27 mouse cellular contexts compared by ENCODE assay signal in genomic region chr3:85749348-85749747, GRCm38 (mm10).
DNase-seq lines count a peak whose midpoint lies in the region; ATAC-seq lines count a peak whose summit lies in the region.
"Had no signal": no experiment of that assay in that cellular context is flagged by ENCODE, and none has a peak within 500 bp of the region (broad histone marks: within the 10 kb centered on the region; RNA-seq: fewer than 3 reads in every experiment).

No protein-coding gene starts in this region.

- H3K4me3 ChIP-seq in kidney, embryonic 16.5 days (ENCODE audit: low read length), result no peak overlapping the region
- no peak overlapping the region for H3K4me3 ChIP-seq in intestine, embryonic 16.5 days (ENCODE audit: low read length)
- H3K4me3 ChIP-seq: embryonic facial prominence, embryonic 10.5 days; embryonic facial prominence, embryonic 12.5 days; forebrain, embryonic 13.5 days; forebrain, embryonic 15.5 days had no signal

- no peaks in the 10 kb centered on the region for H3K36me3 ChIP-seq in kidney, embryonic 16.5 days (ENCODE audit: insufficient read depth, low read length)
- H3K36me3 ChIP-seq in intestine, embryonic 16.5 days (ENCODE audit: control insufficient read depth, insufficient read depth, low read length), result no peaks in the 10 kb centered on the region
- H3K36me3 ChIP-seq: embryonic facial prominence, embryonic 10.5 days; embryonic facial prominence, embryonic 12.5 days; forebrain, embryonic 15.5 days; G1E had no signal

- no peak overlapping the region for H3K4me2 ChIP-seq in kidney, embryonic 16.5 days (replicated peaks; ENCODE audit: low read depth, low read length)
- no peak overlapping the region for H3K4me2 ChIP-seq in intestine, embryonic 16.5 days (ENCODE audit: low read depth, low read length)
- H3K4me2 ChIP-seq: embryonic facial prominence, embryonic 12.5 days; forebrain, embryonic 13.5 days; forebrain, embryonic 15.5 days had no signal

- no peaks in the 10 kb centered on the region for H3K9me3 ChIP-seq in kidney, embryonic 16.5 days (ENCODE audit: low read length)
- no peaks in the 10 kb centered on the region for H3K9me3 ChIP-seq in intestine, embryonic 16.5 days (ENCODE audit: control insufficient read depth, low read length)
- H3K9me3 ChIP-seq: embryonic facial prominence, embryonic 10.5 days; embryonic facial prominence, embryonic 12.5 days; forebrain, embryonic 13.5 days; forebrain, embryonic 15.5 days; G1E had no signal

- H3K9ac ChIP-seq in kidney, embryonic 16.5 days (replicated peaks; ENCODE audit: low read length), result no peak overlapping the region
- no peak overlapping the region for H3K9ac ChIP-seq in intestine, embryonic 16.5 days (ENCODE audit: low read depth, low read length)
- H3K9ac ChIP-seq: embryonic facial prominence, embryonic 12.5 days; forebrain, embryonic 13.5 days; forebrain, embryonic 15.5 days; forebrain, postnatal 0 days had no signal

- WGBS in kidney, embryonic 16.5 days, result 50% methylated on average over 4 of the region's 4 CpGs
- 50% methylated on average over 4 of the region's 4 CpGs for WGBS in intestine, embryonic 16.5 days

- no peak overlapping the region for H3K27ac ChIP-seq in kidney, embryonic 16.5 days (ENCODE audit: low read length)
- H3K27ac ChIP-seq in intestine, embryonic 16.5 days (ENCODE audit: low read length), result peak overlapping the region; percentile 85
- H3K27ac ChIP-seq: embryonic facial prominence, embryonic 10.5 days; embryonic facial prominence, embryonic 12.5 days; forebrain, embryonic 13.5 days; forebrain, embryonic 15.5 days had no signal

- ATAC-seq in frontal cortex, adult (ENCODE audit: low TSS enrichment), result 0 out of 2 replicates have a peak, but pooled peaks have one; percentile 41
- 0 out of 2 replicates have a peak, but pooled peaks have one; percentile 39 for ATAC-seq in kidney, embryonic 16.5 days (ENCODE audit: low FRiP score, low TSS enrichment)
- ATAC-seq in intestine, embryonic 16.5 days, result peak; percentile 76
- ATAC-seq in activated CD4-positive, CD25-positive, alpha-beta regulatory T cell, adult 4 months, result no peak
- ATAC-seq: CD4-positive, CD25-positive, alpha-beta regulatory T cell, adult 4 months; forebrain, embryonic 13.5 days; forebrain, embryonic 15.5 days; forebrain, postnatal 0 days; Patski had no signal

- H3K4me1 ChIP-seq in kidney, embryonic 16.5 days (ENCODE audit: insufficient read depth, low read length), result 0 out of 2 replicates have a peak, but pooled peaks cover 3% of the 10 kb centered on the region
- H3K4me1 ChIP-seq in intestine, embryonic 16.5 days (ENCODE audit: control insufficient read depth, insufficient read depth, low read length), result peaks cover 6% of the 10 kb centered on the region; the same call in 1 of the 2 replicates

- H3K27me3 ChIP-seq in kidney, embryonic 16.5 days (ENCODE audit: insufficient read depth, low read length), result no peaks in the 10 kb centered on the region
- no peaks in the 10 kb centered on the region for H3K27me3 ChIP-seq in intestine, embryonic 16.5 days (replicated peaks; ENCODE audit: control insufficient read depth, insufficient read depth, low read length)
- H3K27me3 ChIP-seq: CH12.LX; embryonic facial prominence, embryonic 12.5 days; forebrain, embryonic 13.5 days; forebrain, embryonic 15.5 days; Patski had no signal

- DNase-seq in frontal cortex, postnatal 36 days (ENCODE audit: low spot score in 2 of 2), result no peak
- no peak for DNase-seq in kidney, adult 9 months
- peak; percentile 7 for DNase-seq in brain, adult 2 months (ENCODE audit: low read depth, low spot score)
- DNase-seq in gastrocnemius, postnatal 25 days, result no peak
- DNase-seq: adrenal gland, adult 2 months; adrenal gland, postnatal 14 days; adrenal gland, postnatal 36 days; B cell, adult 2 months; cerebellum, adult 11 months; cerebellum, adult 18-20 months; cerebellum, adult 8-10 months; cerebellum, adult 9-11 months; cerebellum, postnatal 14 days; cerebellum, postnatal 36 days; forebrain, postnatal 0 days had no signal
